Mouse (Mus musculus): ENCODE results near the gene Gtf2a2. TPM values are rescaled to one million over a fixed set of nuclear protein-coding genes. Genes with fewer than 3 reads are reported as not detected.

Gtf2a2 gene
- polyA plus RNA-seq, 1 experiment, result 122 TPM

GRCm38 (mm10) chr9:70046255-70046654 is 33.9 kb downstream of the Gtf2a2 start:
- no peaks in the 10 kb centered on the region for H3K9me3 ChIP-seq (replicated peaks; ENCODE audit: control insufficient read depth, insufficient read depth, low read length, poor library complexity, severe bottlenecking)
- no peaks in the 10 kb centered on the region for H3K27me3 ChIP-seq (ENCODE audit: control insufficient read depth, insufficient read depth, low read length, poor library complexity, severe bottlenecking)
- H3K36me3 ChIP-seq (ENCODE audit: control insufficient read depth, insufficient read depth, low read length, poor library complexity, severe bottlenecking), result no peaks in the 10 kb centered on the region
- H3K9ac ChIP-seq (ENCODE audit: low read depth, poor library complexity, severe bottlenecking), result no peak overlapping the region
- no peak overlapping the region for H3K4me3 ChIP-seq (ENCODE audit: low read depth, low read length)
- no peaks in the 10 kb centered on the region for H3K4me1 ChIP-seq (ENCODE audit: control insufficient read depth, insufficient read depth, low read length)
- TF ChIP-seq EP300 (IDR thresholded peaks at IDR 0.05; ENCODE audit: insufficient read depth, low read depth, low read length), result no peak
- no peak for TF ChIP-seq CTCF (IDR thresholded peaks at IDR 0.05; ENCODE audit: low read depth, low read length)
- no peak for TF ChIP-seq POLR2A (IDR thresholded peaks at IDR 0.05; ENCODE audit: insufficient read depth, low read length)
- H3K27ac ChIP-seq (ENCODE audit: insufficient read depth, low read length), result peak overlapping the region; percentile 20; the same call in 1 of the 2 replicates

GRCm38 (mm10) chr9:70047839-70048238 is 35.5 kb downstream of the Gtf2a2 start:
- Histone ChIP-seq H3K4me1 (ENCODE audit: control insufficient read depth, insufficient read depth, low read length) (no peaks in the 10 kb centered on the region), H3K36me3 (ENCODE audit: control insufficient read depth, insufficient read depth, low read length, poor library complexity, severe bottlenecking) (no peaks in the 10 kb centered on the region), H3K9ac (ENCODE audit: low read depth, poor library complexity, severe bottlenecking) (0 out of 2 replicates have a peak overlapping the region, but pooled peaks have one; percentile 20), H3K27me3 (ENCODE audit: control insufficient read depth, insufficient read depth, low read length, poor library complexity, severe bottlenecking) (no peaks in the 10 kb centered on the region), H3K27ac (ENCODE audit: insufficient read depth, low read length) (peak overlapping the region; percentile 93), H3K4me3 (ENCODE audit: low read depth, low read length) (no peak overlapping the region), H3K9me3 (replicated peaks; ENCODE audit: control insufficient read depth, insufficient read depth, low read length, poor library complexity, severe bottlenecking) (no peaks in the 10 kb centered on the region)
- TF ChIP-seq POLR2A (IDR thresholded peaks at IDR 0.05; ENCODE audit: insufficient read depth, low read length), result no peak
- TF ChIP-seq CTCF (IDR thresholded peaks at IDR 0.05; ENCODE audit: low read depth, low read length), result no peak
- TF ChIP-seq EP300 (IDR thresholded peaks at IDR 0.05; ENCODE audit: insufficient read depth, low read depth, low read length), result peak; percentile 98

GRCm38 (mm10) chr9:70048280-70048679 is 35.9 kb downstream of the Gtf2a2 start:
- Histone ChIP-seq H3K27me3 (ENCODE audit: control insufficient read depth, insufficient read depth, low read length, poor library complexity, severe bottlenecking) (no peaks in the 10 kb centered on the region), H3K36me3 (ENCODE audit: control insufficient read depth, insufficient read depth, low read length, poor library complexity, severe bottlenecking) (no peaks in the 10 kb centered on the region), H3K9ac (ENCODE audit: low read depth, poor library complexity, severe bottlenecking) (0 out of 2 replicates have a peak overlapping the region, but pooled peaks have one; percentile 20), H3K4me1 (ENCODE audit: control insufficient read depth, insufficient read depth, low read length) (no peaks in the 10 kb centered on the region), H3K4me3 (ENCODE audit: low read depth, low read length) (peak overlapping the region; percentile 37; the same call in 1 of the 2 replicates), H3K9me3 (replicated peaks; ENCODE audit: control insufficient read depth, insufficient read depth, low read length, poor library complexity, severe bottlenecking) (no peaks in the 10 kb centered on the region), H3K27ac (ENCODE audit: insufficient read depth, low read length) (peak overlapping the region; percentile 93)
- TF ChIP-seq POLR2A (IDR thresholded peaks at IDR 0.05; ENCODE audit: insufficient read depth, low read length) (no peak), CTCF (IDR thresholded peaks at IDR 0.05; ENCODE audit: low read depth, low read length) (no peak)

GRCm38 (mm10) chr9:70048751-70049415 is 36.5 kb downstream of the Gtf2a2 start:
- H3K27ac ChIP-seq (ENCODE audit: insufficient read depth, low read length), result peak overlapping the region; percentile 93
- H3K9me3 ChIP-seq (replicated peaks; ENCODE audit: control insufficient read depth, insufficient read depth, low read length, poor library complexity, severe bottlenecking), result no peaks in the 10 kb centered on the region
- no peaks in the 10 kb centered on the region for H3K4me1 ChIP-seq (ENCODE audit: control insufficient read depth, insufficient read depth, low read length)
- H3K9ac ChIP-seq (ENCODE audit: low read depth, poor library complexity, severe bottlenecking), result peak overlapping the region; percentile 20; the same call in 1 of the 2 replicates
- H3K36me3 ChIP-seq (ENCODE audit: control insufficient read depth, insufficient read depth, low read length, poor library complexity, severe bottlenecking), result no peaks in the 10 kb centered on the region
- TF ChIP-seq EP300 (IDR thresholded peaks at IDR 0.05; ENCODE audit: insufficient read depth, low read depth, low read length) (no peak), CTCF (IDR thresholded peaks at IDR 0.05; ENCODE audit: low read depth, low read length) (no peak), POLR2A (IDR thresholded peaks at IDR 0.05; ENCODE audit: insufficient read depth, low read length) (no peak)
- peak overlapping the region; percentile 37 for H3K4me3 ChIP-seq (ENCODE audit: low read depth, low read length)
- H3K27me3 ChIP-seq (ENCODE audit: control insufficient read depth, insufficient read depth, low read length, poor library complexity, severe bottlenecking), result no peaks in the 10 kb centered on the region

GRCm38 (mm10) chr9:70049416-70049783 is 37.0 kb downstream of the Gtf2a2 start:
- no peaks in the 10 kb centered on the region for H3K36me3 ChIP-seq (ENCODE audit: control insufficient read depth, insufficient read depth, low read length, poor library complexity, severe bottlenecking)
- H3K4me1 ChIP-seq (ENCODE audit: control insufficient read depth, insufficient read depth, low read length), result no peaks in the 10 kb centered on the region
- H3K27ac ChIP-seq (ENCODE audit: insufficient read depth, low read length), result peak overlapping the region; percentile 93
- no peaks in the 10 kb centered on the region for H3K9me3 ChIP-seq (replicated peaks; ENCODE audit: control insufficient read depth, insufficient read depth, low read length, poor library complexity, severe bottlenecking)
- H3K27me3 ChIP-seq (ENCODE audit: control insufficient read depth, insufficient read depth, low read length, poor library complexity, severe bottlenecking), result no peaks in the 10 kb centered on the region
- H3K9ac ChIP-seq (ENCODE audit: low read depth, poor library complexity, severe bottlenecking), result peak overlapping the region; percentile 20
- TF ChIP-seq EP300 (IDR thresholded peaks at IDR 0.05; ENCODE audit: insufficient read depth, low read depth, low read length), result no peak
- no peak for TF ChIP-seq CTCF (IDR thresholded peaks at IDR 0.05; ENCODE audit: low read depth, low read length)
- TF ChIP-seq POLR2A (IDR thresholded peaks at IDR 0.05; ENCODE audit: insufficient read depth, low read length), result no peak
- peak overlapping the region; percentile 37 for H3K4me3 ChIP-seq (ENCODE audit: low read depth, low read length)

- Histone ChIP-seq H3K4me1 (ENCODE audit: control insufficient read depth, insufficient read depth, low read length) (no peaks in the 10 kb centered on the region), H3K9ac (ENCODE audit: low read depth, poor library complexity, severe bottlenecking) (peak overlapping the region; percentile 20), H3K27me3 (ENCODE audit: control insufficient read depth, insufficient read depth, low read length, poor library complexity, severe bottlenecking) (no peaks in the 10 kb centered on the region), H3K9me3 (replicated peaks; ENCODE audit: control insufficient read depth, insufficient read depth, low read length, poor library complexity, severe bottlenecking) (no peaks in the 10 kb centered on the region), H3K27ac (ENCODE audit: insufficient read depth, low read length) (peak overlapping the region; percentile 94), H3K36me3 (ENCODE audit: control insufficient read depth, insufficient read depth, low read length, poor library complexity, severe bottlenecking) (no peaks in the 10 kb centered on the region), H3K4me3 (ENCODE audit: low read depth, low read length) (no peak overlapping the region)
- TF ChIP-seq EP300 (IDR thresholded peaks at IDR 0.05; ENCODE audit: insufficient read depth, low read depth, low read length) (no peak), POLR2A (IDR thresholded peaks at IDR 0.05; ENCODE audit: insufficient read depth, low read length) (no peak), CTCF (IDR thresholded peaks at IDR 0.05; ENCODE audit: low read depth, low read length) (no peak)
These were observed 37.5 kb downstream of the Gtf2a2 start for GRCm38 (mm10) chr9:70049839-70050238.

Measured in ES-Bruce4 (cell line).